Mouse (Mus musculus): ENCODE measurements around the gene Ncf2. TPM values are rescaled to one million over a fixed set of nuclear protein-coding genes. Genes with fewer than 3 reads are reported as not detected.

Ncf2 gene
- total and polyA plus RNA-seq, 3 experiments = 4.7 to 70.4 (median 66.1) TPM

GRCm38 (mm10) chr1:152831619-152832018 lies 31.6 kb downstream of the Ncf2 start:
- DNase-seq (ENCODE audit: low spot score) (no peak), ATAC-seq (ENCODE audit: extremely low read depth, insufficient number of reproducible peaks, low FRiP score, poor library complexity, severe bottlenecking) (no peak)
- H3K4me1 ChIP-seq (ENCODE audit: insufficient read depth, low read depth, low read length) = peaks cover 13% of the 10 kb centered on the region
- H3K4me3 ChIP-seq (ENCODE audit: low read depth, low read length) = no peak overlapping the region
- H3K36me3 ChIP-seq (replicated peaks) = peaks cover 65% of the 10 kb centered on the region
- no peak for TF ChIP-seq TAL1 (conservative IDR thresholded peaks at IDR 0.05; ENCODE audit: low read depth, low read length)
- TF ChIP-seq CTCF (IDR thresholded peaks at IDR 0.05; ENCODE audit: low read depth, low read length) = no peak
- TF ChIP-seq GATA2 (IDR thresholded peaks at IDR 0.05; ENCODE audit: borderline replicate concordance, low read depth, low read length) = no peak
- TF ChIP-seq GATA1 (IDR thresholded peaks at IDR 0.05; ENCODE audit: borderline replicate concordance, low read length) = no peak
- no peak for TF ChIP-seq POLR2AphosphoS5 (IDR thresholded peaks at IDR 0.05; ENCODE audit: insufficient replicate concordance, low read depth, low read length)
- H3K27me3 ChIP-seq (ENCODE audit: insufficient read depth, low read length) = no peaks in the 10 kb centered on the region
- H3K9me3 ChIP-seq (replicated peaks) = peaks cover 12% of the 10 kb centered on the region

GRCm38 (mm10) chr1:152832316-152832715 lies 32.3 kb downstream of the Ncf2 start:
- H3K4me3 ChIP-seq (ENCODE audit: low read depth, low read length) = no peak overlapping the region
- no peaks in the 10 kb centered on the region for H3K27me3 ChIP-seq (ENCODE audit: insufficient read depth, low read length)
- TF ChIP-seq CTCF (IDR thresholded peaks at IDR 0.05; ENCODE audit: low read depth, low read length) (no peak), GATA2 (IDR thresholded peaks at IDR 0.05; ENCODE audit: borderline replicate concordance, low read depth, low read length) (no peak), GATA1 (IDR thresholded peaks at IDR 0.05; ENCODE audit: borderline replicate concordance, low read length) (no peak), TAL1 (conservative IDR thresholded peaks at IDR 0.05; ENCODE audit: low read depth, low read length) (no peak), POLR2AphosphoS5 (IDR thresholded peaks at IDR 0.05; ENCODE audit: insufficient replicate concordance, low read depth, low read length) (no peak)
- DNase-seq (ENCODE audit: low spot score) = no peak
- H3K36me3 ChIP-seq (replicated peaks) = peaks cover 69% of the 10 kb centered on the region
- H3K9me3 ChIP-seq (replicated peaks) = peaks cover 12% of the 10 kb centered on the region
- peaks cover 13% of the 10 kb centered on the region for H3K4me1 ChIP-seq (ENCODE audit: insufficient read depth, low read depth, low read length)
- no peak for ATAC-seq (ENCODE audit: extremely low read depth, insufficient number of reproducible peaks, low FRiP score, poor library complexity, severe bottlenecking)

- Histone ChIP-seq H3K9me3 (replicated peaks) (peaks cover 12% of the 10 kb centered on the region), H3K4me3 (ENCODE audit: low read depth, low read length) (no peak overlapping the region), H3K4me1 (ENCODE audit: insufficient read depth, low read depth, low read length) (peaks cover 9% of the 10 kb centered on the region), H3K36me3 (replicated peaks) (peaks cover 84% of the 10 kb centered on the region), H3K27me3 (ENCODE audit: insufficient read depth, low read length) (no peaks in the 10 kb centered on the region)
- ATAC-seq (ENCODE audit: extremely low read depth, insufficient number of reproducible peaks, low FRiP score, poor library complexity, severe bottlenecking) (no peak), DNase-seq (ENCODE audit: low spot score) (no peak)
- TF ChIP-seq CTCF (IDR thresholded peaks at IDR 0.05; ENCODE audit: low read depth, low read length) (no peak), TAL1 (conservative IDR thresholded peaks at IDR 0.05; ENCODE audit: low read depth, low read length) (no peak), GATA2 (IDR thresholded peaks at IDR 0.05; ENCODE audit: borderline replicate concordance, low read depth, low read length) (no peak), POLR2AphosphoS5 (IDR thresholded peaks at IDR 0.05; ENCODE audit: insufficient replicate concordance, low read depth, low read length) (no peak), GATA1 (IDR thresholded peaks at IDR 0.05; ENCODE audit: borderline replicate concordance, low read length) (no peak)
These were observed 35.1 kb downstream of the Ncf2 start for GRCm38 (mm10) chr1:152835061-152835460.

DNA sequence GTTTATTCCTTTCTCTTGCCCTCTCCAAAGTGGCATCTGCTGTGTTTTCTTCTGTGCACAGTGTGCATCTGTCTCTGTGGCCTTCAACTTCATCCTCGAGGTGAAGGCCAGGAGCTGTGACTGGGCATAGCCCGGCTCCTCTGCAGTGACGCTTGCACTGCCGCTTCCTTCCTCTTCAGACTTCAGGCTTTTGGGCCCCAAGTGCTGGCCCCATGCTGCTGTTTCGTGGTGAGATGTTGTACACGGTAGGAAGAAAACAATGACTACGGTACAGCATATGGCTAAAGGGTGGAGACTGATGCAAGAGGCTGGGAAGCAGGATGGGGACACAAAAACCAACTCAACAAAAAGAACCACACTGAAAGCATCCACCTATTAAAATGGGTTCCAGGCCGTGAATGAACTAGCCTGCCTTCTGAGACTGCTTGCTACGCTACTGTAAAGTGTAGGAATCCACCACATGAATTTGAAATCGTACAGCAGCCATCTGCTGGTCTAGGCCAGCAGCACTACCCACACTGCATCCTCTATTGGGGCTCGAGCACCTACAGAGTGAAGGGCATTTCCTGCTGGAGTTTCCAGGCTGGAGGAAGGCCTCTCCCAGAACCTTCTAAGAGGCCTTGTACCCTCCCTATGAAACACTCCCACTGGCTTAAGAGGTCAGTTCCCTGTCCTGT lies 38.2 kb downstream of the Ncf2 start:
- Histone ChIP-seq H3K4me3 (ENCODE audit: low read depth, low read length) (no peak overlapping the region), H3K9me3 (replicated peaks) (peaks cover 7% of the 10 kb centered on the region; the same call in 1 of the 2 replicates), H3K27me3 (ENCODE audit: insufficient read depth, low read length) (no peaks in the 10 kb centered on the region), H3K4me1 (ENCODE audit: insufficient read depth, low read depth, low read length) (no peaks in the 10 kb centered on the region; the same call in 1 of the 2 replicates), H3K36me3 (replicated peaks) (peaks cover 84% of the 10 kb centered on the region)
- no peak for ATAC-seq (ENCODE audit: extremely low read depth, insufficient number of reproducible peaks, low FRiP score, poor library complexity, severe bottlenecking)
- DNase-seq (ENCODE audit: low spot score) = no peak
- TF ChIP-seq GATA2 (IDR thresholded peaks at IDR 0.05; ENCODE audit: borderline replicate concordance, low read depth, low read length) = no peak
- no peak for TF ChIP-seq CTCF (IDR thresholded peaks at IDR 0.05; ENCODE audit: low read depth, low read length)
- TF ChIP-seq TAL1 (conservative IDR thresholded peaks at IDR 0.05; ENCODE audit: low read depth, low read length) = no peak
- TF ChIP-seq GATA1 (IDR thresholded peaks at IDR 0.05; ENCODE audit: borderline replicate concordance, low read length) = no peak
- TF ChIP-seq POLR2AphosphoS5 (IDR thresholded peaks at IDR 0.05; ENCODE audit: insufficient replicate concordance, low read depth, low read length) = no peak

DNA sequence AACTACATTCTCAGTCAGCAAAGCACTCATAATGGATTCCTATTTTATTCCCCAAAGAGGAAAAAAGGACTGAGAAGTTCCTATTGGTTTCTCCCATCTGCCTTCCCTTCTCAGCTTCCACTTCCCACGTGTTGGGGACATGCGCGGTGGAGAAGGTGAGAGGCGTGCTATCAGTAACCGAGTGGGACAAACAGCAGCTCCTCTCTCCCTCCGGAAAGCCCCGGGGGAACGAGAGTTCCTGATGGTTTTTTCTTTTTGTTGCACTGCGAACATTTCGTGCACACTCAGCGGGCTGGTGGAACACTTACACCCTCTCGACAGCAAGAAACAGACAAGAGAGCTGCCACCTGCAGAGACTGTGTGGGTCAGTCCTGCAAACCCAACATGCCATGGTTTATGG lies 38.8 kb downstream of the Ncf2 start:
- Histone ChIP-seq H3K36me3 (replicated peaks) (peaks cover 84% of the 10 kb centered on the region), H3K27me3 (ENCODE audit: insufficient read depth, low read length) (no peaks in the 10 kb centered on the region), H3K9me3 (replicated peaks) (peaks cover 7% of the 10 kb centered on the region; the same call in 1 of the 2 replicates), H3K4me1 (ENCODE audit: insufficient read depth, low read depth, low read length) (no peaks in the 10 kb centered on the region; the same call in 1 of the 2 replicates), H3K4me3 (ENCODE audit: low read depth, low read length) (no peak overlapping the region)
- DNase-seq (ENCODE audit: low spot score) (no peak), ATAC-seq (ENCODE audit: extremely low read depth, insufficient number of reproducible peaks, low FRiP score, poor library complexity, severe bottlenecking) (no peak)
- TF ChIP-seq TAL1 (conservative IDR thresholded peaks at IDR 0.05; ENCODE audit: low read depth, low read length) = no peak

- Histone ChIP-seq H3K4me1 (ENCODE audit: insufficient read depth, low read depth, low read length) (no peaks in the 10 kb centered on the region), H3K27me3 (ENCODE audit: insufficient read depth, low read length) (no peaks in the 10 kb centered on the region), H3K9me3 (replicated peaks) (peaks cover 6% of the 10 kb centered on the region; the same call in 1 of the 2 replicates), H3K36me3 (replicated peaks) (peaks cover 85% of the 10 kb centered on the region), H3K4me3 (ENCODE audit: low read depth, low read length) (no peak overlapping the region)
- ATAC-seq (ENCODE audit: extremely low read depth, insufficient number of reproducible peaks, low FRiP score, poor library complexity, severe bottlenecking) = no peak
- no peak for DNase-seq (ENCODE audit: low spot score)
- TF ChIP-seq GATA2 (IDR thresholded peaks at IDR 0.05; ENCODE audit: borderline replicate concordance, low read depth, low read length) (no peak), TAL1 (conservative IDR thresholded peaks at IDR 0.05; ENCODE audit: low read depth, low read length) (no peak)
These were observed 40.3 kb downstream of the Ncf2 start for GRCm38 (mm10) chr1:152840343-152840742.

Measured in G1E (cell line).